Mouse (Mus musculus) lung, adult 2 months (tissue): Measurements from ENCODE around the gene Creg1.

Experiments
- CTCF ChIP-seq: fragments of 200-500 bp; IDR thresholded peaks from 2 replicates; pipeline ENCODE4 v1.5.1; 2011; ENCODE audit warnings: mild to moderate bottlenecking, low read length, control low read depth; ENCODE audit not compliant: insufficient read depth
- POLR2A ChIP-seq: fragments of 200-500 bp; IDR thresholded peaks from 2 replicates; pipeline ENCODE4 v1.6.1; 2011; ENCODE audit warnings: low read depth, mild to moderate bottlenecking, control low read depth, low read length, borderline replicate concordance; ENCODE audit errors: extremely low read depth

DNA sequence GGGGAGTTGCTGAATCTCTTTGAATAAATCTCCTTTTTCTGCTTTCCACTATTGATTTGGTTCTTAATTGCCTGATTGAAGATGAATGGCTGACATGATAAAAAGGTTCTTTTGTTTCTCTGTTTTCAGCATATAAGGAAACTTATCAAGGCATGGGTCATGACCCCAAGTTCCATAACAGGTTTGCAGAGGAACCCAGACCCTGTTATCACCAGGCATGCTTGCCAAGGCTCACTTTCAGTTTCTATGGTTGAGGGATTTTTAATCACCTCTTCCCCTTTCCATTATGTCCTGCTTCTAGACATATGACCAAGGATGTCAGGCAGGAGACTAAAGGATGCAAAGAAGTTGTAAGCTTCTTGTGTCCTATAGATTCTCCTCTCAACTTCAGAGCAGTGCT is 12.4 kb upstream of the Creg1 start:
- no peak for TF ChIP-seq CTCF
- TF ChIP-seq POLR2A = no peak
